Mouse (Mus musculus) heart, embryonic 12.5 days (tissue): ENCODE results near the gene Ahnak. TPM values are rescaled to one million over a fixed set of nuclear protein-coding genes. Genes with fewer than 3 reads are reported as not detected.
"Not testable (repeated sequence)": the region's sequence is repeated elsewhere in the genome, so short reads cannot be mapped to it uniquely, and the experiment has no call there.

Source experiments
- ATAC-seq: fragments of 200-750 bp; cut with Nextera tagmentation; 2 replicates; pipeline ENCODE4 v1.8.0; 2017; ENCODE audit warnings: moderate TSS enrichment, moderate library complexity; ENCODE audit not compliant: insufficient number of reproducible peaks, low FRiP score
- H3K27ac ChIP-seq: fragments of 300-500 bp; sonication (generic); 2 replicates; pipeline ENCODE4 v1.5.1; 2016; ENCODE audit warnings: mild to moderate bottlenecking, moderate library complexity; ENCODE audit not compliant: poor library complexity, severe bottlenecking
- H3K27me3 ChIP-seq: fragments of 300-500 bp; sonication (generic); replicated peaks from 2 replicates; pipeline ENCODE4 v1.6.1; 2016; ENCODE audit warnings: mild to moderate bottlenecking, moderate library complexity
- H3K36me3 ChIP-seq: fragments of 300-500 bp; sonication (generic); 2 replicates; pipeline ENCODE4 v1.6.1; 2016; ENCODE audit warnings: mild to moderate bottlenecking, moderate library complexity
- H3K4me1 ChIP-seq: fragments of 300-500 bp; sonication (generic); replicated peaks from 2 replicates; pipeline ENCODE4 v1.6.1; 2016; ENCODE audit warnings: mild to moderate bottlenecking
- H3K4me2 ChIP-seq: fragments of 300-500 bp; sonication (generic); 2 replicates; pipeline ENCODE4 v1.6.1; 2016; ENCODE audit warnings: mild to moderate bottlenecking, moderate library complexity
- H3K4me3 ChIP-seq: fragments of 300-500 bp; sonication (generic); 2 replicates; pipeline ENCODE4 v1.5.1; 2016; ENCODE audit warnings: mild to moderate bottlenecking
- H3K9ac ChIP-seq: fragments of 300-500 bp; sonication (generic); 2 replicates; pipeline ENCODE4 v1.6.1; 2016; ENCODE audit warnings: mild to moderate bottlenecking, moderate library complexity
- H3K9me3 ChIP-seq: fragments of 300-500 bp; sonication (generic); replicated peaks from 2 replicates; pipeline ENCODE4 v1.6.1; 2016; ENCODE audit warnings: mild to moderate bottlenecking, moderate library complexity
- WGBS: fragments of 180-500 bp; shearing (Covaris S2); methylation state at CpG from one replicate; pipeline ENCODE4 v1.1.7; 2016; 5-methylcytosine and 5-hydroxymethylcytosine counted together
- polyA plus RNA-seq: library from polyadenylated mRNA; unstranded; fragments of >200 nt; fragmentation: Nextera tagmentation; extraction: Ambion mirVana; gene quantifications from 2 replicates; pipeline ENCODE4 v1.2.1, GENCODE M21; 2016

The Ahnak gene
- polyA plus RNA-seq, 1 experiment from 2014 or later, result 27.1 TPM

DNA sequence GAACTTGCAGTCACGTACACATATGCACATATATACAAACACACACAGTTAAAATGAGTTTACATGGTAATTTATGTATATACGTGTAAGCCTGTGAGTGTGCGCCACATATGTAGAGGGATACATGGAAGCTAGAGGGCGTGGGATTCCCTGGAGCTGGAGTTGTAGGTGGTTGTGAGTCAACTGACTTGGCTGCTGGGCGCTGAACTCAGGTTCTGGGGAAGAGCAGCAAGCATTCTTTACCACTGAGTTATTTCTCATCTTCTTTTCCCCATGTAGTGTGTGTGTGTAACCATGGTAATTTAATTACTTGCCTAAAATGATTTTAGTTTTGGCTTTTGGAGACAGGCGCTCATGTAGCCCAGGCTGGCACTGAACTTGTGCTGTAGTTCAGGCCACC, 7.5 kb downstream of the Ahnak start:
- Histone ChIP-seq H3K27me3 (no peaks in the 10 kb centered on the region), H3K4me1 (peaks cover 69% of the 10 kb centered on the region), H3K9ac (no peak overlapping the region), H3K4me2 (no peak overlapping the region), H3K27ac (no peak overlapping the region), H3K36me3 (peaks cover 23% of the 10 kb centered on the region), H3K4me3 (no peak overlapping the region), H3K9me3 (no peaks in the 10 kb centered on the region)
- WGBS, result 92% methylated on average over 6 of the region's 6 CpGs
- ATAC-seq, result no peak

DNA sequence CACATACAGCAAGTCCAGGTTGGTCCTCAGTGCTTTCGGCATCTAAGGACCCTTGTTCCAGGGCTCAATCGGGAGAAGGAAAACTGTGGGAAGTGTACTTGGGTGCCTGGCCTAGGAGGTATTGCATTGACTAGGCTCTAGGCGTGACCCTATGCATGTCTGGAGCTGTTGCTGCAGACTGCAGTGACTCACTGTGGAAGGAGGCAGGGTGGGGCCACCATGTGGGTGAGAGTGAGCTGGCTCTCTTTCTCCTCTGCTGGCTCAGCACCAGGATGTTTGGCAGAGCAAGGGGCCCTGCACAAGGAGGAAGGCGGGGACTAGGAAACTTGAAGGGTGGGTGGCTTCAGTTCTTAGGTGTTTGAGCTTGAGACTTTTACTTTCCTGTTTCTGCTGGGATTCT, 8.5 kb downstream of the Ahnak start:
- peak; percentile 86 for ATAC-seq
- peak overlapping the region; percentile 13; the same call in 1 of the 2 replicates for H3K9ac ChIP-seq
- peak overlapping the region; percentile 27 for H3K4me2 ChIP-seq
- H3K4me1 ChIP-seq, result peaks cover 59% of the 10 kb centered on the region
- H3K27ac ChIP-seq, result peak overlapping the region; percentile 71
- no peak overlapping the region for H3K4me3 ChIP-seq
- WGBS, result 41% methylated on average over 4 of the region's 4 CpGs
- H3K27me3 ChIP-seq, result no peaks in the 10 kb centered on the region
- H3K36me3 ChIP-seq, result peaks cover 32% of the 10 kb centered on the region
- H3K9me3 ChIP-seq, result no peaks in the 10 kb centered on the region

- Histone ChIP-seq H3K36me3 (peaks cover 42% of the 10 kb centered on the region), H3K9me3 (no peaks in the 10 kb centered on the region), H3K9ac (no peak overlapping the region), H3K4me2 (no peak overlapping the region), H3K4me3 (no peak overlapping the region), H3K27ac (no peak overlapping the region), H3K4me1 (peaks cover 49% of the 10 kb centered on the region), H3K27me3 (no peaks in the 10 kb centered on the region)
- no peak for ATAC-seq
- WGBS, result 88% methylated on average over 6 of the region's 6 CpGs
These were observed 9.5 kb downstream of the Ahnak start for GRCm38 (mm10) chr19:8998546-8998945.

- Histone ChIP-seq H3K36me3 (peaks cover 49% of the 10 kb centered on the region), H3K4me2 (no peak overlapping the region)
- WGBS, result 85% methylated on average over 4 of the region's 4 CpGs
These were observed 10.1 kb downstream of the Ahnak start for GRCm38 (mm10) chr19:8999223-8999622.

GRCm38 (mm10) chr19:9006915-9007314, 17.8 kb downstream of the Ahnak start:
- not testable (repeated sequence) for H3K9me3 ChIP-seq, H3K4me2 ChIP-seq, H3K27me3 ChIP-seq, H3K4me1 ChIP-seq, H3K4me3 ChIP-seq, H3K9ac ChIP-seq, H3K27ac ChIP-seq, ATAC-seq
- H3K36me3 ChIP-seq, result peaks cover 73% of the 10 kb centered on the region
- WGBS, result 87% methylated on average over 2 of the region's 2 CpGs

More at GRCm38 (mm10) chr19:8999223-8999622, 10.1 kb downstream of the Ahnak start:
- H3K27me3 ChIP-seq, result no peaks in the 10 kb centered on the region
- H3K9me3 ChIP-seq, result no peaks in the 10 kb centered on the region
- no peak for ATAC-seq
- H3K4me1 ChIP-seq, result peaks cover 47% of the 10 kb centered on the region
- H3K27ac ChIP-seq, result no peak overlapping the region
- no peak overlapping the region for H3K4me3 ChIP-seq
- no peak overlapping the region for H3K9ac ChIP-seq

DNA sequence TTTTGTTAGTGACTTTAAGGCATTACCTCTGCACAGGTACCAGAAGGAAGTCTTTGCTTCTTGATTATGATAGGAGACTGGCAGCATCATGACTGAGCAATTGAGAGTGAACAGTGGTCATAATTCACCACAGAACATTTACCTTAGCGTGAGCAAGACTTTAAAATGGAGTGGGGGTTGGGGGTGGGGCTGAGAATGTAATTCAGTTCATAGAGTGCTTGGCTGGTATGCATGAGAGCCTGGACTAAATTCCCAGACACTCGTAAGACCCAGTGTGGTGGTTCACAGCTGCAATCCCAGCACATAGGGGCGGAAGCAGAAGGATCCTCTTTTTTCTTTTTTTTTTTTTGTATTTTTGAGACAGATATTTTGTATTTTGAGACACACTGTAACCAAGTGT, 30.2 kb downstream of the Ahnak start:
- no peak for ATAC-seq
- no peaks in the 10 kb centered on the region for H3K9me3 ChIP-seq
- H3K9ac ChIP-seq, result no peak overlapping the region
- 84% methylated on average over 3 of the region's 3 CpGs for WGBS
- no peak overlapping the region for H3K27ac ChIP-seq
- H3K4me3 ChIP-seq, result no peak overlapping the region
- peaks cover 14% of the 10 kb centered on the region for H3K4me1 ChIP-seq
- H3K4me2 ChIP-seq, result no peak overlapping the region
- no peaks in the 10 kb centered on the region for H3K27me3 ChIP-seq
- H3K36me3 ChIP-seq, result peaks cover 52% of the 10 kb centered on the region

- Histone ChIP-seq H3K4me3 (no peak overlapping the region), H3K27ac (peak overlapping the region; percentile 81), H3K4me2 (no peak overlapping the region), H3K4me1 (peaks cover 40% of the 10 kb centered on the region), H3K9ac (no peak overlapping the region), H3K36me3 (peaks cover 16% of the 10 kb centered on the region), H3K27me3 (no peaks in the 10 kb centered on the region), H3K9me3 (no peaks in the 10 kb centered on the region)
- no peak for ATAC-seq
- WGBS, result 49% methylated on average over 11 of the region's 11 CpGs
These were observed 34.1 kb downstream of the Ahnak start for GRCm38 (mm10) chr19:9023021-9023778.

- Histone ChIP-seq H3K4me2 (no peak overlapping the region), H3K27ac (no peak overlapping the region), H3K36me3 (0 out of 2 replicates have a peak, but pooled peaks cover under 1% of the 10 kb centered on the region), H3K9me3 (no peaks in the 10 kb centered on the region), H3K27me3 (no peaks in the 10 kb centered on the region), H3K4me3 (no peak overlapping the region), H3K4me1 (peaks cover 46% of the 10 kb centered on the region), H3K9ac (no peak overlapping the region)
- no peak for ATAC-seq
- 79% methylated on average over 5 of the region's 5 CpGs for WGBS
These were observed 36.6 kb downstream of the Ahnak start for GRCm38 (mm10) chr19:9025562-9026257.

- no peak overlapping the region for H3K4me3 ChIP-seq
- H3K9ac ChIP-seq, result no peak overlapping the region
- WGBS, result 88% methylated on average over 4 of the region's 4 CpGs
- H3K27ac ChIP-seq, result no peak overlapping the region
- H3K9me3 ChIP-seq, result no peaks in the 10 kb centered on the region
- H3K4me2 ChIP-seq, result no peak overlapping the region
- no peaks in the 10 kb centered on the region for H3K36me3 ChIP-seq
- H3K4me1 ChIP-seq, result peaks cover 46% of the 10 kb centered on the region
- no peak for ATAC-seq
- H3K27me3 ChIP-seq, result no peaks in the 10 kb centered on the region
These were observed 37.5 kb downstream of the Ahnak start for GRCm38 (mm10) chr19:9026634-9027033.

DNA sequence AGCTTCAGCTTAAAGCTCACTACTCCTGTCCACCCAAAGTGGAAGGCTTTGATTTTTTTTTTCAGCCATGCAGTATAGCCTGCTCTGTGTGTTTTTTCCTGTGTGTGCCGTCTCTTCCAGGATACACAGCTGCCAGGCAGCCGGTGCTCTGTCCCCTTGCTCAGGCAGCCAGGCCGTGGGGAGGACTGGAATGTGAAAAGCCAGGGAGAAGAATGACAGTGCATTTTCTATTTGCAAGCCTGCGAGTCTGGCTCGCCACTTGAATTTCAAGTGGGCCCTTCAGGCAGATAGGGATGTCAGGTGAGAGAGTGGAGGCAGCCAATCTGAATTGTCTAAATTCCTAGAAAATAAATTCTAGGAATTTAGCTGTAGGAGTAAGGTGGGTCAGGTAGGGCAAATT, 38.7 kb downstream of the Ahnak start:
- 7% methylated on average over 5 of the region's 5 CpGs for WGBS
- peak; percentile 64 for ATAC-seq
- no peaks in the 10 kb centered on the region for H3K36me3 ChIP-seq
- no peaks in the 10 kb centered on the region for H3K27me3 ChIP-seq
- no peak overlapping the region for H3K9ac ChIP-seq
- peak overlapping the region; percentile 45 for H3K27ac ChIP-seq
- H3K4me3 ChIP-seq, result no peak overlapping the region
- H3K4me1 ChIP-seq, result peaks cover 50% of the 10 kb centered on the region
- H3K9me3 ChIP-seq, result no peaks in the 10 kb centered on the region
- 0 out of 2 replicates have a peak overlapping the region, but pooled peaks have one; percentile 27 for H3K4me2 ChIP-seq

GRCm38 (mm10) chr19:9028375-9028774, 39.3 kb downstream of the Ahnak start:
- Histone ChIP-seq H3K27me3 (no peaks in the 10 kb centered on the region), H3K9ac (no peak overlapping the region), H3K4me2 (no peak overlapping the region), H3K36me3 (no peaks in the 10 kb centered on the region), H3K4me3 (no peak overlapping the region), H3K9me3 (no peaks in the 10 kb centered on the region), H3K4me1 (peaks cover 50% of the 10 kb centered on the region), H3K27ac (0 out of 2 replicates have a peak overlapping the region, but pooled peaks have one; percentile 25)
- WGBS, result 50% methylated on average over 3 of the region's 3 CpGs
- no peak for ATAC-seq
